Mouse (Mus musculus): Measurements from ENCODE around the gene Nxnl1.

Gene Nxnl1

DNA sequence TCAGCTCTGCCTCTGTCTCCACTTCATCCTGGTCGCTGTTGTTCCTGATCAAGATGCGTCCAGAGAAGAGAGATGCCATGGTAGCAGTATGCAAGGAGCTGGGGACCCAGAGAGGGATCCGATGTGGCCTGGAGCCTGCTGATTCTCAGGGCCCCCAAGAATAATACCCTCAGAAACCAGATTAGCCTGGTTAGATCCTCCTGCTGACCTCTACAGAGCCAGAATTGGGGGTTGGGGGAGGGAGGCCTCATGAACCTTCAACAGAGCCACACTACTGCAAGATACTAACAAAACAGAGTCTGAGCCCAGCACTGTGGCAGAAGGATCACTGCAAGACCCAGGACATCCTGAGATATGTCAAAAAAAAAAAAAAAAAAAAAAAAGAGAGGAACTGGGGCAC, at the start of gene Nxnl1:
Nxnl1 (minus strand) TSS at position 101 of the 400 bp plus-strand sequence.
- in situ Hi-C loops (cut with MboI, MseI), result no loop called here

- in situ Hi-C loops (cut with MboI, MseI), result loop anchor here (25.0 kb wide), 1 partner anchor 1749 kb away; the partner anchor contains the start of gene Large1
Measured at GRCm38 (mm10) chr8:71613418-71613817, 47.0 kb upstream of the Nxnl1 start.

GRCm38 (mm10) chr8:71612141-71612540, 45.7 kb upstream of the Nxnl1 start:
- in situ Hi-C loops (cut with MboI, MseI), result loop anchor here (25.0 kb wide), 1 partner anchor 1750 kb away; the partner anchor contains the start of gene Large1

DNA sequence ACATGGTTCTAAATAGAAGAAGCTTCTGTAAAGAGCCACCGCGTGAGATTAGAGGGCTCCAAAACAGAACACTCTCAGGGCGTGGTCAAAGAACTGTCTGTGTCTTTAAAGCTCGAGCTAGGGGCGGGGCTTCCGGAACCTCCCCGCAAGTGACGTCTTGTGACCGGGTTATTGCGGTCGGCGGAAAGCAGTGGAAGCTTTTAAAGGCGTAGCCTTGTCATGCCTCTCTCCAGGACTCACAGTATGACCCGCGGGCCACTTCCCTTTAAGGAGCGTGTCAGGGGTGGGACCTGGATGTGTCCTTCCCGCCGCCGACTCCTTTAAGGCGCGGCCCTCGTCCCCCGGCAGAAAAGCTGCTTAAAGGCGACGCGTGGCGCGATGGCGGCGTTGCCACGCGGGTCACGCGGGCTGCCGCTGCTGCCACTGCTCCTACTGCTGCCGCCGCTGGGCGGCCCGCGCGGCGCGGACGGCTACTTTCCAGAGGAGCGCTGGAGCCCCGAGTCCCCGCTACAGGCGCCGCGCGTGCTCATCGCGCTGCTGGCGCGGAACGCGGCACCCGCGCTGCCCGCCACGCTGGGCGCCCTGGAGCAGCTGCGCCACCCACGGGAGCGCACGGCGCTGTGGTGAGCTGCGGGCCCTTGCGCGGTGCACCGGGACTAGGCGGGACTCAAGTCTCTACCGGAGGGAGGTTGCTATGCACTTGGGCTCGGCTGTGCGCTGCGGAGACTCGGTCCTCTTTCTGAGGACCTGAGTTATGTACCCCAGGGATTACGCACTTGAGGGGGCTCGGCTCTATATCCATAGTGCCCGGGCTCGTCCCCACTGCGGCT, 44.6 kb upstream of the Nxnl1 start, which contains the start of gene Colgalt1:
Colgalt1 (plus strand) TSS at position 177 of the 830 bp plus-strand sequence.
- in situ Hi-C loops (cut with MboI, MseI), result loop anchor here (25.0 kb wide), 1 partner anchor 1751 kb away; the partner anchor contains the start of gene Large1

GRCm38 (mm10) chr8:71604021-71604420, 37.6 kb upstream of the Nxnl1 start:
- in situ Hi-C loops (cut with MboI, MseI), result loop anchor here (5.0 to 25.0 kb wide), 2 partner anchors 42 to 1758 kb away; partner anchors contain the start of gene Large1

- in situ Hi-C loops (cut with MboI, MseI), result loop anchor here (5.0 to 25.0 kb wide), 2 partner anchors 40 to 1760 kb away; partner anchors contain the start of gene Large1
Measured at GRCm38 (mm10) chr8:71602666-71603334, 36.4 kb upstream of the Nxnl1 start.

DNA sequence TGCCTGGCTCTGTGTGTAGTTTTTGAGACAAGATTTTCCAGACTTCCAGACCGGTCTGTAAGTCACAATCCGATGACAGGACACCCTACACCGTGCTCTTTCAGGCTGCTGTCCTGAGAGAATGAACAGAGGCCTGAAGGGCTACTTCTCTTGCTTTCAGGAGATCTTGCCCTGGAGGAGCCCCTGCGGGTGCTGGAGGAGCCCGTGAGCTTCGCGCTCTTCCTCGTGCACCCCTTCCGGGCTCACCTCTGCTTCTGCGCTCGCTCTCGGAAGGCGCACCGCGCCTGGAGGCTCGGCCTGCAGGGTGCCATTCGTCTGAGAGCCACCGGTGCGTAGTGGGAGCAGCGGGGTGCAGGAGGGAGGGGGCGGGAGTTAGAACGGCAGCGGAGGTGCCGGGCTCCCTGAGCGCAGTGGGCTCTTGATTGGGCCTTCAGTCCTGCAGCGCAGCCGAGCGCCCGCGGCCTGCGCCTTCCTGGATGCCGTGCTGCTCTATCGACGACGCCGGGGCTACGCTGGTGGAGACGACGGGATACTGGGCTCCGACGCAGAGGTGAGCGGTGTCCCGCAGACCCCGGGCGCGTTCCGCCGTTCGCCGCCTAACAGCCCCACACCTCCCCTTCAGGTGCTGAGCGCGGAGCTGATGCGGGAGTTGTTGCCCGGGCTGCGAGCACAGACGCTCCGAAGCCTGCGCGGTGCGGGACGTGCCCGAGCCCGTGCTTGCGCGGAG, 35.7 kb upstream of the Nxnl1 start:
- in situ Hi-C loops (cut with MboI, MseI), result loop anchor here (5.0 to 25.0 kb wide), 2 partner anchors 40 to 1760 kb away; partner anchors contain the start of gene Large1

DNA sequence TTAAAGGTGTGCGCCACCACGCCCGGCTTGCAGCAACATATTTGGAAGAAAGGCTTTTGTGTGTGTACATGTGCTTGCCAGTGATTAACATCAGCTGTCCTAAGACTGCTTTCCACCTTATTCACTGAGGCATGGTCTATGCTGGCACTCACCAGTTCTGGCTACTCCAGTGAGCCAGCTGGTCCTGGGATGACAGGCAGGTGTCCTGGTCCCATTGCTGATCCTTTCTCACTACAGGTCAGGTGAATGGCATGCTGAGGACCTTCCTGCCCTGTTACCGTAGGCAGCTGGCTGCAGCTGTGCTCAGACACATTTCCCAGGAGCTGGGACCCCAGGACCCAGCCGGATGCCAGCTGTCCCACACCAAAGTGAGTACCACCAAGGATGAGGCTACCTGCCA, 32.4 kb upstream of the Nxnl1 start:
- in situ Hi-C loops (cut with MboI, MseI), result no loop called here

GRCm38 (mm10) chr8:71598375-71598774, 32.0 kb upstream of the Nxnl1 start:
- in situ Hi-C loops (cut with MboI, MseI), result no loop called here

- in situ Hi-C loops (cut with MboI, MseI), result no loop called here
Measured at GRCm38 (mm10) chr8:71597451-71597850, 31.1 kb upstream of the Nxnl1 start, which contains the start of gene Fam129c. Fam129c (plus strand) TSS chr8:71597648.

- in situ Hi-C loops (cut with MboI, MseI), result no loop called here
Measured at GRCm38 (mm10) chr8:71596798-71597197, 30.4 kb upstream of the Nxnl1 start.

GRCm38 (mm10) chr8:71596384-71596783, 30.0 kb upstream of the Nxnl1 start:
- in situ Hi-C loops (cut with MboI, MseI), result no loop called here

GRCm38 (mm10) chr8:71595862-71596261, 29.5 kb upstream of the Nxnl1 start:
- in situ Hi-C loops (cut with MboI, MseI), result no loop called here

GRCm38 (mm10) chr8:71594324-71594722, 27.9 kb upstream of the Nxnl1 start:
- in situ Hi-C loops (cut with MboI, MseI), result no loop called here

DNA sequence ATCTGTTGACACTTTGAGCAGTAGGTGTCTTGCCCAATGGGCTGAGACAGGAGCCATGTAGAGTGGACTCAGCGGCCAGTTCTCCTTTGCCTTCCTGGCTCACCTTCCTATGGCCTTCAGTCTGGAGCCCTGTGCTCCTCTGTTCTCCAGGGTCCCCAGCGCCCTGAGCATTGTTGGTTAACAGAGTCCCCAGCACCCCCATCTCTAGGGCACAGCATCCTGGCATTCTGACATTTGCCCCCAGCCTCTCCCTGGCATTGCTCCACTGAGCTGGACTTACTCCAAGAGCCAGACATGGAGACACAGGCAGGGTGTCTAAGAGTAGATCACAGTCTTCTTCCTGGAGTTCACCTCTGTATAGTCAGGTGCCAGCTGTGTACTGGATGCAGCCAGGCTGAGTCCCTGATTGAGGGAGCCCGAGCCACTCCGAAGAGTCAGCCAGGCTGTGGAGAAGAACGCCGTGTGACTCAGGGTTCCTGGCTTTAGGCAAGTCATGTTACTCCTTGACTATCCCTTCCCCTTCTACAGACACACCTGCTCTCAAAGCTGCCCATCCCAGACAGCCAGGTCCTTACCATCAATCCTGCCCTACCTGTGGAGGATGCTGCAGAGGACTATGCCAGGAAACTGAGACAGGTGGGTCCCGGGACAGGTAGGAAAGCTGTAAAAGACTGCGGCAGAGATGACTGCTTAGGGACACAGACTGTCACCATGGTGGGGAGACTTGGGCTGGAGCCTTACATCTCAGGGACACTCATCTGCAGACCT, 27.3 kb upstream of the Nxnl1 start:
- in situ Hi-C loops (cut with MboI, MseI), result no loop called here

GRCm38 (mm10) chr8:71592374-71593170, 26.2 kb upstream of the Nxnl1 start:
- in situ Hi-C loops (cut with MboI, MseI), result no loop called here

GRCm38 (mm10) chr8:71591471-71592373, 25.3 kb upstream of the Nxnl1 start, which contains the start of gene Pgls:
Pgls (plus strand) TSS chr8:71592176.
- in situ Hi-C loops (cut with MboI, MseI), result no loop called here

DNA sequence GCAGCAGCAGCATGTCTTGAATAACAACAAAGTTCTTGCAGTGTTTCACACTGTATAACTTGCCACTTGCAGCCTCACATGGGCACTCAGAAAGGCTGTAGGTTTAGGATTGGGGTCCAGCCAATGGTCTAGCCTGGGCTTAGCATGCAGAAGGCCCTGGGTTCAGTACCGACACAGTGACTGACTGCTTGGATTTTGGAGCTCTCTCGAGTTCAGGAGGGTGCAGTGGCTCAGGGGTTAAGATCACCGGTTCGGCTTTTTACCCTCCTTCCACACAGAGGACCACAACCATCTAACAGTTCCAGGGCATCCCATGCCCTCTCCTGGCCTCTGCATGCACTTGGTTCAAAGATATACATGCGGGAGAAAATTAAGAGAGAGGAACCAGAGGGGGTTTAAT, 24.6 kb upstream of the Nxnl1 start:
- in situ Hi-C loops (cut with MboI, MseI), result no loop called here

GRCm38 (mm10) chr8:71588762-71589161, 22.4 kb upstream of the Nxnl1 start:
- in situ Hi-C loops (cut with MboI, MseI), result no loop called here
